Mouse (Mus musculus) gastrocnemius, postnatal 25 days (tissue): ENCODE measurements around the gene Zfp39. TPM values are rescaled to one million over a fixed set of nuclear protein-coding genes. Genes with fewer than 3 reads are reported as not detected.

Source experiments
- total RNA-seq, 2 experiments: library from RNA; stranded (reverse); gene quantifications; 1 replicate in 1 of 2; 2 replicates in 1 of 2; pipeline ENCODE4 v1.2.3; 2021

The Zfp39 gene
- total RNA-seq, 2 experiments from 2014 or later = 2.7 to 3.0 TPM

Other genes starting within 250 kb of the Zfp39 start
- not detected for gene Olfr322, start 245.4 kb downstream of the Zfp39 start, total RNA-seq
- not detected for gene Olfr320, start 223.1 kb downstream of the Zfp39 start, total RNA-seq
- not detected for gene Olfr319, start 205.1 kb downstream of the Zfp39 start, total RNA-seq
- gene Olfr318, start 180.2 kb downstream of the Zfp39 start, total RNA-seq = not detected
- gene Olfr317, start 165.0 kb downstream of the Zfp39 start, total RNA-seq = not detected
- gene Olfr316, start 151.5 kb downstream of the Zfp39 start, total RNA-seq = not detected
- gene Olfr315, start 131.0 kb downstream of the Zfp39 start, total RNA-seq = not detected
- gene Olfr314, start 121.3 kb downstream of the Zfp39 start, total RNA-seq = not detected
- not detected for gene Fam183b, start 102.3 kb downstream of the Zfp39 start, total RNA-seq
- gene Olfr313, start 89.2 kb downstream of the Zfp39 start, total RNA-seq = not detected
- not detected for gene Olfr312, start 75.0 kb downstream of the Zfp39 start, total RNA-seq
- gene Olfr311, start 65.0 kb downstream of the Zfp39 start, total RNA-seq = not detected
- 1 to 10 TPM in 1 of 2 experiments, under 1 TPM in 1; 0.61 to 1.0 TPM for gene Gm12258, start 57.1 kb downstream of the Zfp39 start, total RNA-seq
- gene 2810021J22Rik, start 37.0 kb downstream of the Zfp39 start, total RNA-seq = 1 to 10 TPM in 1 of 2 experiments, under 1 TPM in 1; 0.90 to 1.4 TPM
- gene Btnl10, start 13.7 kb upstream of the Zfp39 start, total RNA-seq = not detected
- gene Rnf187, start 34.7 kb upstream of the Zfp39 start, total RNA-seq = 100 to 1,000 TPM in 1 of 2 experiments, 10 to 100 TPM in 1; 99.3 to 105 TPM
- gene Hist3h2ba, start 44.7 kb upstream of the Zfp39 start, total RNA-seq = 1 to 10 TPM; 1.1 to 1.2 TPM
- gene Hist3h2a, start 50.5 kb upstream of the Zfp39 start, total RNA-seq = 10 to 100 TPM; 10.1 to 11.1 TPM
- under 1 TPM; 0.13 to 0.18 TPM for gene Trim17, start 50.5 kb upstream of the Zfp39 start, total RNA-seq
- gene Trim11, start 73.9 kb upstream of the Zfp39 start, total RNA-seq = 1 to 10 TPM; 6.7 to 8.1 TPM
- gene Obscn, start 232.2 kb upstream of the Zfp39 start, total RNA-seq = 1,000 to 10,000 TPM; 1,440 to 1,520 TPM